Mouse (Mus musculus) midbrain, embryonic 13.5 days (tissue): ENCODE measurements around the gene Odf3. TPM values are rescaled to one million over a fixed set of nuclear protein-coding genes. Genes with fewer than 3 reads are reported as not detected.

Experiments
- ATAC-seq: fragments of 200-750 bp; cut with Nextera tagmentation; 2 replicates; pipeline ENCODE4 v1.8.0; 2017; ENCODE audit warnings: mild to moderate bottlenecking, moderate TSS enrichment, moderate library complexity
- H3K27ac ChIP-seq: fragments of 300-500 bp; sonication (generic); 2 replicates; pipeline ENCODE4 v1.5.1; 2015; ENCODE audit warnings: inconsistent platforms, mild to moderate bottlenecking, moderate library complexity
- H3K27me3 ChIP-seq: fragments of 300-500 bp; sonication (generic); 2 replicates; pipeline ENCODE4 v1.6.1; 2015; ENCODE audit warnings: mild to moderate bottlenecking, inconsistent platforms
- H3K36me3 ChIP-seq: fragments of 300-500 bp; sonication (generic); 2 replicates; pipeline ENCODE4 v1.6.1; 2015; ENCODE audit warnings: mild to moderate bottlenecking, inconsistent platforms
- H3K4me1 ChIP-seq: fragments of 300-500 bp; sonication (generic); replicated peaks from 2 replicates; pipeline ENCODE4 v1.6.1; 2015; ENCODE audit warnings: inconsistent platforms
- H3K4me2 ChIP-seq: fragments of 300-500 bp; sonication (generic); replicated peaks from 2 replicates; pipeline ENCODE4 v1.6.1; 2015; ENCODE audit warnings: moderate library complexity, mild to moderate bottlenecking, inconsistent platforms
- H3K4me3 ChIP-seq: fragments of 300-500 bp; sonication (generic); replicated peaks from 2 replicates; pipeline ENCODE4 v1.5.1; 2015; ENCODE audit warnings: mild to moderate bottlenecking, inconsistent platforms
- H3K9ac ChIP-seq: fragments of 300-500 bp; sonication (generic); replicated peaks from 2 replicates; pipeline ENCODE4 v1.6.1; 2015; ENCODE audit warnings: mild to moderate bottlenecking, inconsistent platforms
- H3K9me3 ChIP-seq: fragments of 300-500 bp; sonication (generic); 2 replicates; pipeline ENCODE4 v1.6.1; 2016; ENCODE audit warnings: mild to moderate bottlenecking, inconsistent platforms
- WGBS: fragments of 180-500 bp; shearing (Covaris S2); methylation state at CpG from one replicate; pipeline ENCODE4 v1.1.7; 2015; 5-methylcytosine and 5-hydroxymethylcytosine counted together
- polyA plus RNA-seq: library from polyadenylated mRNA; unstranded; fragments of >200 nt; fragmentation: Nextera tagmentation; extraction: Ambion mirVana; gene quantifications from 2 replicates; pipeline ENCODE4 v1.2.1, GENCODE M21; 2015

The Odf3 gene
- polyA plus RNA-seq, 1 experiment from 2014 or later = 0.13 TPM

DNA sequence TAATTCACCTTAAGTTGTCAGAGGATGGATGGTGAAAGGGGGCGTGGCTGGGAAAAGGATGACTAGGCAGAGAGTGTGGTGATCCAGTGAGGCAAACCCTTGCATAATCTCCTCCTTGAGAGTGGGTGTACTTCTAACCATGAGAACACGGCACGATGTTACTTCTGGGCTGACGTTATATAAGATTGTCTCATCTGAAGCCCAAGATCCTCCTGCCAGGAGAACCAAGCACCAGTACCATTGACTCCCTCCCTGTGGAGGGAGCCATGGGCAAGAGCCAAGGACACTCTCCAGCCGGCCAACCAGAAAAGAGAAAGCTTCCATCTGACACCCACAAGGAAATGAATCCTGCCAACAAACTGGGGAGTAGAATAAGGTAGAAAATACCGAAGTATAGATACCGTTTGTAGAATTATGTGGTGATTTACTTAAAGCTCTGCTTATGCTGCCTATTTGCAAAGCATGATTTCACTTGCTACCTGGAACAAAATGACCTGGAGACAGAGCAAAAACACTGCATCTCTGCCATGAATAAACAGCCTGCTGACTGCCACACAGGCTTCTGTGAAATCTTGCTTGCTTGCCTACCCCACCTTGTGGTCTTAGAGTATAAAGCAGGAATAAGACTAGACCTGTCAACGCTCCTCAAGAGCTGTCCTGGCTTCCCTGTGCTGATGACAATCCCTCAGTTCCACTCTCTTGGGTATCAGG lies 19.3 kb upstream of the Odf3 start:
- Histone ChIP-seq H3K4me2 (no peak overlapping the region), H3K9me3 (no peaks in the 10 kb centered on the region), H3K4me1 (no peaks in the 10 kb centered on the region), H3K27ac (no peak overlapping the region), H3K9ac (no peak overlapping the region), H3K36me3 (no peaks in the 10 kb centered on the region), H3K4me3 (no peak overlapping the region), H3K27me3 (no peaks in the 10 kb centered on the region)
- peak; percentile 40; the same call in 1 of the 2 replicates for ATAC-seq
- WGBS = 46% methylated on average over 8 of the region's 8 CpGs

- 76% methylated on average over 6 of the region's 6 CpGs for WGBS
These were observed 16.2 kb upstream of the Odf3 start for GRCm38 (mm10) chr7:140831447-140831846.

DNA sequence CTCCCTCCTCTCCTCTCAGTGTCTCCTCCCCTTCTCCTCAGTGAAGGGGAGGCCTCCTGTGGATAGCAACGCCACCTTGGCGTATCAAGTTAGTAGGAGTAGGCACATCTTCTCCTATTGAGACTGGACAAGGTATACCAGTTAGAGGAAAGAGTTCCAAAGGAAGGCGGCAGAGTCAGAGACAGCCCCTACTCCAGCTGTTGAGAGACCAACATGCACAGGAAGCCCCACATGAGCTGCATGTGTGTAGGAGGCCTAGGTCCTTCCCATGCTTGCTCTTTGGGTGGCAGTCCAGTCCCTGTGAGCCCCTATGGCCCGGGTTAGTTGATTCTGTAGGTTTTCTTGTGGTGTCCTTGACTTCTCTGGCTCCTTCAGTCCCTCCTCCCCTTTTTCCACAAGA lies 14.3 kb upstream of the Odf3 start:
- H3K4me1 ChIP-seq = no peaks in the 10 kb centered on the region
- H3K9ac ChIP-seq = no peak overlapping the region
- no peaks in the 10 kb centered on the region for H3K27me3 ChIP-seq
- no peak overlapping the region for H3K27ac ChIP-seq
- H3K4me2 ChIP-seq = no peak overlapping the region
- no peaks in the 10 kb centered on the region for H3K9me3 ChIP-seq
- ATAC-seq = no peak
- no peak overlapping the region for H3K4me3 ChIP-seq
- 94% methylated on average over 4 of the region's 4 CpGs for WGBS
- H3K36me3 ChIP-seq = no peaks in the 10 kb centered on the region

More at GRCm38 (mm10) chr7:140831447-140831846, 16.2 kb upstream of the Odf3 start:
- no peaks in the 10 kb centered on the region for H3K4me1 ChIP-seq
- ATAC-seq = no peak
- H3K9me3 ChIP-seq = no peaks in the 10 kb centered on the region
- H3K36me3 ChIP-seq = no peaks in the 10 kb centered on the region
- no peaks in the 10 kb centered on the region for H3K27me3 ChIP-seq
- H3K9ac ChIP-seq = no peak overlapping the region
- no peak overlapping the region for H3K27ac ChIP-seq
- H3K4me2 ChIP-seq = no peak overlapping the region
- no peak overlapping the region for H3K4me3 ChIP-seq

- WGBS = 45% methylated on average over 20 of the region's 20 CpGs
- Histone ChIP-seq H3K27me3 (peaks cover 4% of the 10 kb centered on the region; the same call in 1 of the 2 replicates), H3K9me3 (no peaks in the 10 kb centered on the region), H3K4me2 (no peak within 1 kb of the TSS), H3K36me3 (no peaks in the 10 kb centered on the region), H3K4me3 (no peak within 1 kb of the TSS), H3K9ac (no peak within 1 kb of the TSS), H3K4me1 (no peaks in the 10 kb centered on the region), H3K27ac (no peak within 1 kb of the TSS)
- no peak for ATAC-seq
These were observed 12.4 kb upstream of the Odf3 start, which contains the start of gene Urah for GRCm38 (mm10) chr7:140834968-140835757. Urah (plus strand) TSS chr7:140835018.

DNA sequence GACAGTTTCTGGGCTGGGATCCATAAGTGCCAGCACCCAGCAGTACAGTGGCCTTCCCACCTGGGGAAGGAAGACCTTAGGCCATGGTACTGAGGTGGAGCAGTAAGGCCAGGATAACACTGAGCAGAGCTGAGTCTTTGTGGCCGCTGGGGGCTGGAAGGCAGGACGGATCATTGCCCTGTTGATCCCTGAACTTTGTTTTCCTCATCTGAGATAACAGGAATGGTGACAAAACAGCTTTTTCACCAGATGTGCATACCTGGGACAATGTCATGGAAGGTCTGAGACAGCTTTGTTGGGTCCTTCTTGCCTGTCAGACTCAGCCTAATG lies 11.9 kb upstream of the Odf3 start:
- H3K36me3 ChIP-seq = no peaks in the 10 kb centered on the region
- H3K27me3 ChIP-seq = peaks cover 8% of the 10 kb centered on the region
- H3K4me2 ChIP-seq = no peak overlapping the region
- no peaks in the 10 kb centered on the region for H3K9me3 ChIP-seq
- no peak for ATAC-seq
- no peaks in the 10 kb centered on the region for H3K4me1 ChIP-seq
- 83% methylated on average over 2 of the region's 2 CpGs for WGBS
- no peak overlapping the region for H3K4me3 ChIP-seq
- H3K9ac ChIP-seq = no peak overlapping the region
- H3K27ac ChIP-seq = no peak overlapping the region

DNA sequence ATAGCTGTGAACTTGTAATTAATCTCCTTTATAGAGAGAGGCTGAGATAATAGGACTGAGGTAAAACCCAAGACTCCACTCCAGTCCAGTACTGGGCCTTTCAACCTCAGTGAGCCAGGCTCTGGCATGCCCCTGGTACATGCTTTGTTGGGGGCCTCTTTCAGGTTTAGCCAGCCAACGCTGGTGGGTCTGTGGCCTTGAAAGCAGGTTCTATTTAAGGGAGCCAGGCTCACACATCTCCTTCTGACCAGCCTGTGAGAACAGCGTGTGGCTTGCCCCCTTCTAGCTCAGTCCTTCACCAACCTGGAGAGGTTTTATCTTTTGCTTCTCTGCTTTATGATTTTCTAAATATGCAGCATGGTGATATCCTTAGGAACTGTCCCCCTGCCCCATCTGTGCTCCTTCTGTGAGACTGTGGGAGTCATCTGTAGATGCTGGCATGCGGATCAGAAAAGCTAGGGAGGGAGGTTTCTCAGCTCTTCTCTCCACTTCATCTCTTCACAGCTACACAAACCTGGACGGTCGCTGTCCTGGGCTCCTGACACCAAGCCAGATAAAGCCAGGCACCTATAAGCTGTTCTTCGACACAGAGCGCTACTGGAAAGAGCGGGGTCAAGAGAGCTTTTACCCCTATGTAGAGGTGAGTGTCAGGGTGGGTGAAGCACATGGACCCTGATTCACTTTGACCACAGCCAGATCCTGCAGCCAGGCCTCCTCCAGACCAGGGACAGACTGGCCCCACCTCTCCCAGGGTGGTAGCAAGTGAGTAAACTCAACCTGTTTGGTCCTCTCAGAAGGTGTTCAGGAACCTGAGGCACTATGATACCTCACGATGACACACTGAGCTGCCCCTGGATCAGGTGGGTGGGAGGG lies 11.1 kb upstream of the Odf3 start:
- no peak overlapping the region for H3K9ac ChIP-seq
- no peak overlapping the region for H3K4me3 ChIP-seq
- H3K9me3 ChIP-seq = no peaks in the 10 kb centered on the region
- peaks cover 14% of the 10 kb centered on the region for H3K27me3 ChIP-seq
- H3K36me3 ChIP-seq = no peaks in the 10 kb centered on the region
- no peaks in the 10 kb centered on the region for H3K4me1 ChIP-seq
- ATAC-seq = no peak
- no peak overlapping the region for H3K27ac ChIP-seq
- H3K4me2 ChIP-seq = no peak overlapping the region
- WGBS = 79% methylated on average over 9 of the region's 9 CpGs

- H3K4me3 ChIP-seq = no peak overlapping the region
- no peaks in the 10 kb centered on the region for H3K36me3 ChIP-seq
- no peaks in the 10 kb centered on the region for H3K9me3 ChIP-seq
- no peak overlapping the region for H3K4me2 ChIP-seq
- no peak for ATAC-seq
- H3K27me3 ChIP-seq = peaks cover 37% of the 10 kb centered on the region
- H3K27ac ChIP-seq = no peak overlapping the region
- H3K9ac ChIP-seq = no peak overlapping the region
- H3K4me1 ChIP-seq = no peaks in the 10 kb centered on the region
- WGBS = 68% methylated on average over 5 of the region's 5 CpGs
These were observed 8.0 kb upstream of the Odf3 start for GRCm38 (mm10) chr7:140839556-140839955.

DNA sequence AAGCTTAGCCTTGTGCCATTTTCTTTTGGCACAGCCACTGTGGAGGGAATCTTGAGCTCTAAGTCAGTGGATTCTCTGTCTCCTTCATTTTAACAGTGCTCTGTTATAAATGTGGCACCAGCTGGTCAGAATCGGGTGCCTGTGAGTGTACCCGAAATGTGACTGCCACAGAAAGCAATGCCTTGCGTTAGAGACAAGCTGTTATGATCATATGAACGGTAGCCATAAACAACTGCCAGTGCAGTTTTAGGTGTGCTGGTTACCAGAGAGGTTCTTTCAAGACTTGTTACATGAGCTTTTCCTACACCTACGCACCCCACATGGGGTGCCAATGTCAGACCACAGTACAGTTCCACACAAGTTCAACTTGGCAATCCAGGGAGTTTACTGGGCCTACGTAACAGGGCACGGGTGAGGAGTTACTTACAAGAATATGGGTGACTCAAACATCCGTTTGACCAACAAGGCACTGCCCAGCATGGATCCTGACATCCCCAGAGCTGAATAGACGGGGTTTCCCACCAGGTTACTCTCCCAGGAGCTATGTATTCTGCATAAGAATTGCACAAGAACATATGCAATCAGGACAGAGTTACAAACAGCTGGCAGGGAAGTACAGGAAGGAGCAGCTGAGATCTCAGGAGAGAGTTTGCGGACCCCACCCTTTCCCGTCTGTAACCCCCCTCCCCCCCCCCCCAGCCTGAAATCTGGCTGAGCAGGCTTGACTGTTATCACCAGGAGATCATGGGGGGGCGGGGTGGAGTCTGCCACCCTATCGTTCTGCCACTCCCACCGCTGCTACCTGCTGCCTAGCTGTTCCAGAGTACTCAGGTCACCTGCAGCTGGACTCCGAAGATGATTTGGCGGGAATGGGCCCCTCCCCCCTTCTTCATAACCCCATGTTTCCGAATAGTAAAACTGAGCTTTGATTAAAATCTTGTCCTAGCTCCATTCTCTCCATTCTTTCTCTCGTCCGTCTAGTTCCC lies 6.6 kb upstream of the Odf3 start:
- Histone ChIP-seq H3K4me1 (no peaks in the 10 kb centered on the region), H3K9me3 (no peaks in the 10 kb centered on the region), H3K4me3 (no peak overlapping the region), H3K9ac (no peak overlapping the region), H3K36me3 (no peaks in the 10 kb centered on the region), H3K4me2 (no peak overlapping the region), H3K27me3 (peaks cover 37% of the 10 kb centered on the region), H3K27ac (no peak overlapping the region)
- no peak for ATAC-seq
- WGBS = 37% methylated on average over 19 of the region's 19 CpGs

DNA sequence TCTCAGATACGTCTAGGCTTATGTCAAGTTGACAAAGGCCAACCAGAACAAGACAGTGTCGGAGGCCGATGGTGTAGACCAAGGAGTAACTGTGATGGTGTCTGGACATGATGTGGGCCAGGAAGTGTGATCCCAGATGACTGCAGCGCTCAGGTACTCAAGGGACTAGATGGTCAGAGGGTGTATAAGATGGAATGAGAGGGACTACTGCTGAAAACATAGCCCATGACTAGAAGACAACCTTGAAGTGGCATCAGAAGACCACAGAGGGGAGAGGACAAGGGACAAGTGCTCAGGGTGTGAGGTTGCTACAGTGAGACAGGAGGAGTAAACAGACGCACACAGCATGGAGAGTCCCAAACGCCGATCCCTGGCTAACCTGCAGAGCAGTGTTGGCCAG lies 3.8 kb upstream of the Odf3 start:
- no peak for ATAC-seq
- H3K4me1 ChIP-seq = no peaks in the 10 kb centered on the region
- no peak overlapping the region for H3K9ac ChIP-seq
- WGBS = 82% methylated on average over 7 of the region's 7 CpGs
- H3K27me3 ChIP-seq = peaks cover 41% of the 10 kb centered on the region
- H3K4me3 ChIP-seq = no peak overlapping the region
- H3K4me2 ChIP-seq = no peak overlapping the region
- no peak overlapping the region for H3K27ac ChIP-seq
- H3K9me3 ChIP-seq = no peaks in the 10 kb centered on the region
- no peaks in the 10 kb centered on the region for H3K36me3 ChIP-seq

GRCm38 (mm10) chr7:140844905-140845665 lies 2.5 kb upstream of the Odf3 start, which contains the start of gene Scgb1c1:
Scgb1c1 (plus strand) TSS chr7:140845547.
- 0 out of 2 replicates have a peak within 1 kb of the TSS, but pooled peaks have one; percentile 3 for H3K9ac ChIP-seq
- WGBS = 34% methylated on average over 14 of the region's 14 CpGs
- H3K27me3 ChIP-seq = peaks cover 37% of the 10 kb centered on the region
- H3K9me3 ChIP-seq = no peaks in the 10 kb centered on the region
- H3K4me3 ChIP-seq = no peak within 1 kb of the TSS
- no peak within 1 kb of the TSS for H3K27ac ChIP-seq
- no peak within 1 kb of the TSS for H3K4me2 ChIP-seq
- H3K4me1 ChIP-seq = no peaks in the 10 kb centered on the region
- peak; percentile 92 for ATAC-seq
- no peaks in the 10 kb centered on the region for H3K36me3 ChIP-seq
